Mouse (Mus musculus) C2C12 (cell line): ENCODE measurements around the gene Sub1.

Source experiments
- CEBPB ChIP-seq: IDR thresholded peaks from one replicate; pipeline ENCODE4 v1.6.1; 2011; ENCODE audit warnings: low read depth, mild to moderate bottlenecking, control low read depth, moderate library complexity
- CTCF ChIP-seq: IDR thresholded peaks from one replicate; pipeline ENCODE4 v1.5.1; 2011; ENCODE audit not compliant: control insufficient read depth, insufficient read depth, insufficient read length
- MYOG ChIP-seq: IDR thresholded peaks from one replicate; pipeline ENCODE4 v1.6.1; 2011; ENCODE audit not compliant: control insufficient read depth, insufficient read length; ENCODE audit errors: extremely low read depth

GRCm38 (mm10) chr15:12018428-12018757 lies 21.6 kb upstream of the Sub1 start:
- TF ChIP-seq MYOG (no peak), CTCF (no peak), CEBPB (no peak)
